Mouse (Mus musculus) limb, embryonic 13.5 days (tissue): Measurements from ENCODE around the gene A330070K13Rik. TPM values are rescaled to one million over a fixed set of nuclear protein-coding genes. Genes with fewer than 3 reads are reported as not detected.

Experiments used
- polyA plus RNA-seq: library from polyadenylated mRNA; unstranded; fragments of >200 nt; fragmentation: Nextera tagmentation; extraction: Ambion mirVana; gene quantifications from 2 replicates; pipeline ENCODE4 v1.2.1, GENCODE M21; 2015

The A330070K13Rik gene
- polyA plus RNA-seq, 1 experiment from 2014 or later, result not detected

Other genes with a start within 250 kb of the A330070K13Rik start
- gene Kctd7, start 239.8 kb downstream of the A330070K13Rik start, polyA plus RNA-seq, result 6.7 and 7.0 TPM in 2 replicates
- gene Rabgef1, start 212.8 kb downstream of the A330070K13Rik start, polyA plus RNA-seq, result 25.8 and 26.6 TPM in 2 replicates
- gene Tmem248, start 167.6 kb downstream of the A330070K13Rik start, polyA plus RNA-seq, result 34.7 and 35.0 TPM in 2 replicates
- gene Sbds, start 129.1 kb downstream of the A330070K13Rik start, polyA plus RNA-seq, result 62.4 and 64.3 TPM in 2 replicates
- gene Tyw1, start 129.0 kb downstream of the A330070K13Rik start, polyA plus RNA-seq, result 28.2 and 28.4 TPM in 2 replicates
- gene Caln1, start 15.2 kb downstream of the A330070K13Rik start, polyA plus RNA-seq, result 3.8 and 4.2 TPM in 2 replicates